Mouse (Mus musculus): ENCODE results near the gene Tepsin. TPM values are rescaled to one million over a fixed set of nuclear protein-coding genes. Genes with fewer than 3 reads are reported as not detected.

Tepsin gene
- polyA plus RNA-seq, 1 experiment = 103 TPM

DNA sequence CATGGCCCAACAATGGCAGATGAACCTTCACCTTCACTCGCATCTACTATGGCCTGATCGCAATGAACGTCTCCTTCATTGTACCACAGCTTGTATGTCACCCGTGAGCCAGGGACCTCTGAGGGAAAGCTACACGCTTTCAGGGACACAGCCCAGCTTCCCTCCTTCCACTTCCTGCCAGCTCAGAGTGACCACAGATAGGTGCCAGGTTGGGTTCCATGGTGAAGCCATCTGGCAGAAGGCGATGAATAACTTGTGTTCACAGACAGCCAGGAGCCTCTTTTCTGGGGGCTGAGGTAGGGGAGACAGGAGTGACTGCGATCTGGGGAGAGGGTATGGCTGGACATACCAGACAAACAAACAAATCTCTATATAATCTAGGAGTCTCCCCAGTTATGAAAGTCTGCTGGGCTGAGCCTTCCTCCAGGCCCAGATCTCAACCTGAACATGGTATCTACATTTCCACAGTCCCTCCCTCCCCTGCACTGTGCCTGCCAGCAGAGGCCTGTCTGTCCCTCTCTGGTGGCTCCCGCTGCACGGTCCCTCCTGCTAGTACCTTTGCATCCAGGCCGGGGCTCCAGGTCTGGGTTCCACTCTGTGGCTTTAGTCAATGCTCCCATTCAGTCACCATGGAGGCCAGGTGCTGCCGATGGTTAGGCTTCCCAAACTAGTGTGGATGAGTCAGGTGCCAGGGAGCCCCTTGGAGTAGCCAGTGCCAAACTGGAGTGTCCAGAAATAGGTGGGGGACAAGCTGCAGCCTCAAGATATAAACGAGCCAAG lies 42.4 kb downstream of the Tepsin start:
- H3K4me3 ChIP-seq (ENCODE audit: control insufficient read depth, insufficient read depth, low read length) = no peak overlapping the region
- no peak overlapping the region for H3K27ac ChIP-seq (ENCODE audit: control insufficient read depth, insufficient read depth, low read length)
- H3K36me3 ChIP-seq (ENCODE audit: control insufficient read depth, insufficient read depth, low read length) = no peaks in the 10 kb centered on the region
- TF ChIP-seq CTCF (IDR thresholded peaks at IDR 0.05; ENCODE audit: borderline replicate concordance, control insufficient read depth, extremely low read depth, insufficient read depth, low read length, poor library complexity) (no peak), POLR2A (IDR thresholded peaks at IDR 0.05; ENCODE audit: control insufficient read depth, extremely low read depth, insufficient read depth, low read length, poor library complexity) (no peak)
- H3K27me3 ChIP-seq (ENCODE audit: control insufficient read depth, insufficient read depth, low read length) = no peaks in the 10 kb centered on the region
- DNase-seq = no peak
- 0 out of 2 replicates have a peak, but pooled peaks cover 2% of the 10 kb centered on the region for H3K4me1 ChIP-seq (replicated peaks; ENCODE audit: control insufficient read depth, insufficient read depth, low read length)
- whole genome bisulfite sequencing = 90% methylated on average over 12 of the region's 12 CpGs

DNA sequence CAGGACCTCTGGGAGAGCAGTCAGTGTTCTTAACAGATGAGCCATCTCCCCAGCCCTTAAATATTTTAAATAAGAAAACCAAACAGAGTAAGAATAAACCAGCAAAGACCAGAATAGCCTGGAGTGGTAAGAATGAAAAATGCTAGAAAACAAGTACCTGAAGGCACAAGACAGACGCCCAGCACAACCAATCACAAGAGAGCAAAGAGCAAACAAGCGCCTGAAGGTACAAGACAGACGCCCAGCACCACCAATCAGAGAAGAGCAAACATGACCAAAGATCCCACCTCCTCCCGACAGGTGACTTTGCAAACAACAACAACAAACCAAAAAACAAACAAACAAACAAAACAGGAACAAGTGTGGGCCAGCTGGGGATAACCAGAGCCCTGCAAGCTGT lies 44.7 kb downstream of the Tepsin start:
- H3K27ac ChIP-seq (ENCODE audit: control insufficient read depth, insufficient read depth, low read length) = no peak overlapping the region
- no peaks in the 10 kb centered on the region for H3K36me3 ChIP-seq (ENCODE audit: control insufficient read depth, insufficient read depth, low read length)
- H3K4me3 ChIP-seq (ENCODE audit: control insufficient read depth, insufficient read depth, low read length) = no peak overlapping the region
- 97% methylated on average over 4 of the region's 4 CpGs for WGBS
- TF ChIP-seq POLR2A (IDR thresholded peaks at IDR 0.05; ENCODE audit: control insufficient read depth, extremely low read depth, insufficient read depth, low read length, poor library complexity) (no peak), CTCF (IDR thresholded peaks at IDR 0.05; ENCODE audit: borderline replicate concordance, control insufficient read depth, extremely low read depth, insufficient read depth, low read length, poor library complexity) (no peak)
- 0 out of 2 replicates have a peak, but pooled peaks cover 5% of the 10 kb centered on the region for H3K4me1 ChIP-seq (replicated peaks; ENCODE audit: control insufficient read depth, insufficient read depth, low read length)
- H3K27me3 ChIP-seq (ENCODE audit: control insufficient read depth, insufficient read depth, low read length) = peaks cover 3% of the 10 kb centered on the region; the same call in 1 of the 2 replicates
- DNase-seq = no peak

DNA sequence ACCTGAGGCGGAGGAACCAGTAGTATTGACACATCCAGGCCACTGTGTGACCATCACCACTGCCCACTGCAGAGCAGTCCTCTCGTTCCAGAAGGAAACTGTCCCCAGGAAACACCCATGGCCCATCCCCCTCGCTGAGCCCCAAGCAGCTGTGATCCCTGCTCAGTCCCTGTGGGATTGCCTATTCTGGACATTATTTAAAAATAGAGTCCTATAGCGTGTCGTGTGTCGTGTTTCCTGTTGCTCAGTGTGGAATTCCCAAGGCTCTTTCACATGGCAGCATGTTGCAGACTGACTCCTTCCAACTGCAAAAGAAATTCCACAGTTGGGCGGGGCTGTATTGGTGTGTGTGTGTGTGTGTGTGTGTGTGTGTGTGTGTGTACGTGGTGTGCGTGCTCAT lies 46.3 kb downstream of the Tepsin start:
- no peaks in the 10 kb centered on the region for H3K36me3 ChIP-seq (ENCODE audit: control insufficient read depth, insufficient read depth, low read length)
- no peak for DNase-seq
- no peak overlapping the region for H3K27ac ChIP-seq (ENCODE audit: control insufficient read depth, insufficient read depth, low read length)
- 91% methylated on average over 9 of the region's 9 CpGs for WGBS
- TF ChIP-seq POLR2A (IDR thresholded peaks at IDR 0.05; ENCODE audit: control insufficient read depth, extremely low read depth, insufficient read depth, low read length, poor library complexity) (no peak), CTCF (IDR thresholded peaks at IDR 0.05; ENCODE audit: borderline replicate concordance, control insufficient read depth, extremely low read depth, insufficient read depth, low read length, poor library complexity) (no peak)
- peaks cover 9% of the 10 kb centered on the region; the same call in 1 of the 2 replicates for H3K4me1 ChIP-seq (replicated peaks; ENCODE audit: control insufficient read depth, insufficient read depth, low read length)
- peaks cover 10% of the 10 kb centered on the region; the same call in 1 of the 2 replicates for H3K27me3 ChIP-seq (ENCODE audit: control insufficient read depth, insufficient read depth, low read length)
- H3K4me3 ChIP-seq (ENCODE audit: control insufficient read depth, insufficient read depth, low read length) = no peak overlapping the region

DNA sequence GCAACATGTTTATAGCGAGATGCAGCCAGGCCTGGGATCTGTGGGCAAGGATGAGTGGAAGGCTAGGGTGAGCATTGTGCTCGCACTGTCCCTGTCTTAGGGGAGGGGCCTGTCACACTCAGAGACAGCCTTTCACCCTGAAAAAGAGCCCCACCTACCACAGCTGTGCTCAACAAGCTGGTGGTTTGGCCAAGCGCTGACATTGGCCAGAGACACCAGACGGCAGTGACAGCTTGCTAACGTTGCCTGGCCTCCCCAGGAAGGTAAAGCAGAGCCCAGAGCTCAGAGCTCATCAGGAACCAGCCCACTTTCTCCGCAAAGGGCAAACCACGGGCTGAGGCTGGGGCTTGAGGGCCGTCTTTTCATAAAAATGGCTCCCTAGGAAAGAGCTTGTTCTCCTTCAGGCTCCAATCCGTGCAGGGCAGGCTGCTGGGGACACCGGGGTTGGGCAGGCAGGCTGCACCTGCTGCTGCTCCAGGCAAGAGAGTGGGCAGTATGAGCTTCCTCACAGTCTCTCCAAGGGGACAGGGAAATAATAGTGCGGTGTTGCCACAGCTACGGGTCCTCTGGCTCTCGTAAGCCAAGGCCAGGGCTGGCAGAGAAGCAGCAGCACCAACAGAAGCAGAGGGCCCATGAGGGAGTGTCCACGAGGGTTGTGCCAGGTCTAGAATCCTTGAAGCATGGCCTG lies 47.3 kb downstream of the Tepsin start:
- Histone ChIP-seq H3K4me1 (replicated peaks; ENCODE audit: control insufficient read depth, insufficient read depth, low read length) (peaks cover 9% of the 10 kb centered on the region; the same call in 1 of the 2 replicates), H3K27me3 (ENCODE audit: control insufficient read depth, insufficient read depth, low read length) (peaks cover 16% of the 10 kb centered on the region), H3K36me3 (ENCODE audit: control insufficient read depth, insufficient read depth, low read length) (no peaks in the 10 kb centered on the region), H3K27ac (ENCODE audit: control insufficient read depth, insufficient read depth, low read length) (no peak overlapping the region), H3K4me3 (ENCODE audit: control insufficient read depth, insufficient read depth, low read length) (no peak overlapping the region)
- DNase-seq = no peak
- no peak for TF ChIP-seq CTCF (IDR thresholded peaks at IDR 0.05; ENCODE audit: borderline replicate concordance, control insufficient read depth, extremely low read depth, insufficient read depth, low read length, poor library complexity)
- WGBS = 37% methylated on average over 14 of the region's 14 CpGs

DNA sequence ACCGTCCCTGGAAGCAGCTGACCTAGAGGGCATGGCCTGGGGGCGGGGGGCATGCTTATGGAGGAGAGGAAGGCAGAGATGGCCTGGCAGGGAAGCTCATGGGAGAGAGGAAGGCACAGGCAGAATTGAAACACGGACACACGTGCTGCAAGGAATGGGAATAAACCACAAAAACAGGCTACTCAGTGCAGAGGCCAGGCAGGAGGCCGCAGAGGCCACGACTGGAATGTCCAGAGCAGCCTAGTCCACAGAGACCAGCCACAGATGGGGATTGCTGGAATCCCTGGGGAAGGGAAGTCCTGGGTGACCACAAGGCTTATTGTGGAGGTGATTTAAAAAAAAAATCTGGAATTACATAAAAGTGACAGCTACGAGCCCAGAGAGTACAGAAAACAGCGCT lies 49.5 kb downstream of the Tepsin start:
- TF ChIP-seq CTCF (IDR thresholded peaks at IDR 0.05; ENCODE audit: borderline replicate concordance, control insufficient read depth, extremely low read depth, insufficient read depth, low read length, poor library complexity) = no peak
- DNase-seq = no peak
- H3K27me3 ChIP-seq (ENCODE audit: control insufficient read depth, insufficient read depth, low read length) = peaks cover 18% of the 10 kb centered on the region

DNA sequence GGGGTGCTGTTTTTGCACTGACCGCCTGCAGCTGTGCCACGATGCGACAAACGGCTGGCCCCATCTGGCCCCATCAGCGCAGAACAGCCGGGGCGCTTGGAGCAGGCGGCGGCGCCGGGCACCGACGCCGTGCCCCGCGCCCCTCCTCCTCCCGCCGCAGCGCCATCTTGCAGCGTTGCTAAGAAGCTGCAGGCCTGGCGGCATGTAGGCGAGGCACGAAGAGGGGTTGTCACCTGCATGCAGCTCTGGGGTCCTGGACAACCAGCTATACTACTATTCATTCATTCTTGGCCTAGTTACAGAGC lies 50.3 kb downstream of the Tepsin start:
- WGBS = 4% methylated on average over 23 of the region's 23 CpGs
- TF ChIP-seq POLR2A (IDR thresholded peaks at IDR 0.05; ENCODE audit: control insufficient read depth, extremely low read depth, insufficient read depth, low read length, poor library complexity) (no peak), CTCF (IDR thresholded peaks at IDR 0.05; ENCODE audit: borderline replicate concordance, control insufficient read depth, extremely low read depth, insufficient read depth, low read length, poor library complexity) (no peak)
- H3K27ac ChIP-seq (ENCODE audit: control insufficient read depth, insufficient read depth, low read length) = no peak overlapping the region
- no peak overlapping the region for H3K4me3 ChIP-seq (ENCODE audit: control insufficient read depth, insufficient read depth, low read length)
- H3K36me3 ChIP-seq (ENCODE audit: control insufficient read depth, insufficient read depth, low read length) = no peaks in the 10 kb centered on the region
- peaks cover 18% of the 10 kb centered on the region for H3K27me3 ChIP-seq (ENCODE audit: control insufficient read depth, insufficient read depth, low read length)
- no peak for DNase-seq
- peaks cover 9% of the 10 kb centered on the region; the same call in 1 of the 2 replicates for H3K4me1 ChIP-seq (replicated peaks; ENCODE audit: control insufficient read depth, insufficient read depth, low read length)

More for the DNA sequence above, 49.5 kb downstream of the Tepsin start:
- Histone ChIP-seq H3K4me3 (ENCODE audit: control insufficient read depth, insufficient read depth, low read length) (no peak overlapping the region), H3K4me1 (replicated peaks; ENCODE audit: control insufficient read depth, insufficient read depth, low read length) (peaks cover 9% of the 10 kb centered on the region; the same call in 1 of the 2 replicates), H3K36me3 (ENCODE audit: control insufficient read depth, insufficient read depth, low read length) (no peaks in the 10 kb centered on the region), H3K27ac (ENCODE audit: control insufficient read depth, insufficient read depth, low read length) (no peak overlapping the region)
- 91% methylated on average over 8 of the region's 8 CpGs for WGBS
